Mouse (Mus musculus) midbrain, embryonic 14.5 days (tissue): Measurements from ENCODE around the gene Tsfm. TPM values are rescaled to one million over a fixed set of nuclear protein-coding genes. Genes with fewer than 3 reads are reported as not detected.
A peak's percentile ranks its signal among the peaks of the same experiment; 100 is the strongest.

ENCODE experiments used
- ATAC-seq: fragments of 200-750 bp; cut with Nextera tagmentation; 2 replicates; pipeline ENCODE4 v1.8.0; 2017; ENCODE audit warnings: moderate number of reproducible peaks, moderate library complexity; ENCODE audit not compliant: low FRiP score, low TSS enrichment
- DNase-seq: peaks from one replicate; pipeline ENCODE4 v3.0.0-alpha.2; 2015
- H3K27ac ChIP-seq: fragments of 300-500 bp; sonication (generic); replicated peaks from 2 replicates; pipeline ENCODE4 v1.5.1; 2014; ENCODE audit warnings: mild to moderate bottlenecking, low read depth, low read length, moderate library complexity
- H3K27me3 ChIP-seq: fragments of 300-500 bp; sonication (generic); 2 replicates; pipeline ENCODE4 v1.6.1; 2014; ENCODE audit warnings: low read length, control low read depth, mixed read lengths; ENCODE audit not compliant: control insufficient read depth, insufficient read depth
- H3K36me3 ChIP-seq: fragments of 300-500 bp; sonication (generic); 2 replicates; pipeline ENCODE4 v1.6.1; 2014; ENCODE audit warnings: low read length, control low read depth; ENCODE audit not compliant: control insufficient read depth, insufficient read depth
- H3K4me1 ChIP-seq: fragments of 300-500 bp; sonication (generic); 2 replicates; pipeline ENCODE4 v1.6.1; 2014; ENCODE audit warnings: mild to moderate bottlenecking, antibody characterized with exemption, low read length, control low read depth; ENCODE audit not compliant: control insufficient read depth, insufficient read depth
- H3K4me2 ChIP-seq: fragments of 300-500 bp; sonication (generic); 2 replicates; pipeline ENCODE4 v1.6.1; 2014; ENCODE audit warnings: mild to moderate bottlenecking, low read length, moderate library complexity
- H3K4me3 ChIP-seq: fragments of 300-500 bp; sonication (generic); replicated peaks from 2 replicates; pipeline ENCODE4 v1.5.1; 2014; ENCODE audit warnings: low read depth, low read length
- H3K9ac ChIP-seq: fragments of 300-500 bp; sonication (generic); replicated peaks from 2 replicates; pipeline ENCODE4 v1.6.1; 2014; ENCODE audit warnings: mild to moderate bottlenecking, low read length, moderate library complexity
- H3K9me3 ChIP-seq: fragments of 300-500 bp; sonication (generic); 2 replicates; pipeline ENCODE4 v1.6.1; 2016; ENCODE audit warnings: low read length, control low read depth, mixed read lengths; ENCODE audit not compliant: control insufficient read depth
- WGBS: fragments of 180-500 bp; shearing (Covaris S2); extraction: QIAGEN DNeasy Blood & Tissue Kit; methylation state at CpG from one replicate; pipeline ENCODE4 v1.1.7; 2014; 5-methylcytosine and 5-hydroxymethylcytosine counted together
- polyA plus RNA-seq: library from polyadenylated mRNA; unstranded; fragments of >200 nt; fragmentation: Nextera tagmentation; extraction: Ambion mirVana; gene quantifications from 2 replicates; pipeline ENCODE4 v1.2.1, GENCODE M21; 2014

Tsfm gene
- polyA plus RNA-seq, 1 experiment from 2014 or later, result 56.0 TPM

DNA sequence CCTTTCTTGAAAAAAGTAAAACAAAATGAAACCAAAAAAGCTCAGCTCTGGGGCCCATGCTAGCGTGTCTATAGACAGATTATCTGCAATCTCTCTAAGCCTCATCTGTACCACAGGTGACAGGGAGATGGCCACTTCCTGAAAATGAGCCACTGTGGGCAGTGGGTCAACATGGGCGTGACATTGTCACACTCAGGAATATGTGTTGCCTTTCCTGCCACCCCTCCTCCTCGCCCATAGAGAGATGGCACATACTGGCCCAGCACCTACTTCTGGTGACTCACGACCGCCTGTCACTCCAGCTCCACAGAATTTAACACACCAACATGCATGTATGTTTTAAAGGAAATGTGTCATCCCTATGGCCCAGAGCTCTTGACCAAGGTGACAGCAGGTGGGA lies 27.9 kb downstream of the Tsfm start:
- Histone ChIP-seq H3K9ac (no peak overlapping the region), H3K4me3 (no peak overlapping the region)

GRCm38 (mm10) chr10:127002056-127002455 lies 28.6 kb downstream of the Tsfm start:
- Histone ChIP-seq H3K27ac (no peak overlapping the region), H3K4me2 (no peak overlapping the region), H3K9ac (no peak overlapping the region), H3K36me3 (peaks cover 24% of the 10 kb centered on the region), H3K4me3 (no peak overlapping the region), H3K4me1 (no peaks in the 10 kb centered on the region), H3K27me3 (no peaks in the 10 kb centered on the region), H3K9me3 (no peaks in the 10 kb centered on the region)
- ATAC-seq (no peak), DNase-seq (no peak)
- 69% methylated on average over 1 of the region's 1 CpGs for WGBS

More for the DNA sequence above, 27.9 kb downstream of the Tsfm start:
- Histone ChIP-seq H3K4me1 (no peaks in the 10 kb centered on the region), H3K27me3 (no peaks in the 10 kb centered on the region), H3K9me3 (no peaks in the 10 kb centered on the region), H3K4me2 (no peak overlapping the region), H3K27ac (no peak overlapping the region), H3K36me3 (peaks cover 17% of the 10 kb centered on the region)
- ATAC-seq (no peak), DNase-seq (no peak)
- WGBS, result 95% methylated on average over 5 of the region's 5 CpGs

- Histone ChIP-seq H3K9ac (no peak overlapping the region), H3K36me3 (peaks cover 24% of the 10 kb centered on the region), H3K4me3 (no peak overlapping the region), H3K27me3 (no peaks in the 10 kb centered on the region), H3K9me3 (no peaks in the 10 kb centered on the region), H3K4me1 (no peaks in the 10 kb centered on the region), H3K27ac (no peak overlapping the region), H3K4me2 (no peak overlapping the region)
- DNase-seq (no peak), ATAC-seq (no peak)
- 88% methylated on average over 9 of the region's 9 CpGs for WGBS
These were observed 29.3 kb downstream of the Tsfm start for GRCm38 (mm10) chr10:127001297-127001696.

DNA sequence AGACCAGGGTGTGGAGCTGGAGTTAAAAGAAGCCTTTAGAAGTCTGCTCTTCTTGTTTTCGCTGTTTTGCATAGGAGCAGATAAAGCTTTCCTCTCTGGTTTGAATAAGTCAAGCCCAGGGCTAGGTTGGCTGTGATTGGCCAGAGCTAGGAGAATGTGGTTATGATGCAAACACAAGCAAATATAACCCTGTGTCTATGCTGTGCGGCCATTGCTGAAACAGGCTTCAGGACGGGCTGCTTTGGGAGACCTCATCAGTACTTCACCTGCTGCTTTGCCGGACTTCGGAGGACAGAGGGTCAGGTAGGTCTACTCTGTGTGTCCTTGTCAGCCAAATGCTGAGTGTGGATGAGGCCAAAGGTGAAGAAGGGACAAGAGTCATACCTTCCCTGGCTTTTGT lies 30.1 kb downstream of the Tsfm start, which contains the start of gene Avil:
Gene Avil, plus strand, starts transcription at position 181 of the 400 bp plus-strand sequence.
- H3K27me3 ChIP-seq, result no peaks in the 10 kb centered on the region
- H3K9me3 ChIP-seq, result no peaks in the 10 kb centered on the region
- peaks cover 27% of the 10 kb centered on the region for H3K36me3 ChIP-seq
- no peak for ATAC-seq
- no peaks in the 10 kb centered on the region for H3K4me1 ChIP-seq
- DNase-seq, result no peak
- no peak within 1 kb of the TSS for H3K4me2 ChIP-seq
- 87% methylated on average over 5 of the region's 5 CpGs for WGBS
- H3K4me3 ChIP-seq, result no peak within 1 kb of the TSS
- H3K27ac ChIP-seq, result no peak within 1 kb of the TSS
- no peak within 1 kb of the TSS for H3K9ac ChIP-seq

- H3K4me3 ChIP-seq, result no peak overlapping the region
- 82% methylated on average over 13 of the region's 13 CpGs for WGBS
- peaks cover 57% of the 10 kb centered on the region for H3K36me3 ChIP-seq
- DNase-seq, result no peak
- H3K9ac ChIP-seq, result no peak overlapping the region
- no peak overlapping the region for H3K4me2 ChIP-seq
- H3K9me3 ChIP-seq, result no peaks in the 10 kb centered on the region
- no peak for ATAC-seq
- H3K4me1 ChIP-seq, result no peaks in the 10 kb centered on the region
- no peaks in the 10 kb centered on the region for H3K27me3 ChIP-seq
- no peak overlapping the region for H3K27ac ChIP-seq
These were observed 33.1 kb downstream of the Tsfm start for GRCm38 (mm10) chr10:126997340-126998113.

GRCm38 (mm10) chr10:126993621-126994020 lies 37.0 kb downstream of the Tsfm start:
- no peak overlapping the region for H3K9ac ChIP-seq
- WGBS, result 97% methylated on average over 3 of the region's 3 CpGs
- H3K4me1 ChIP-seq, result no peaks in the 10 kb centered on the region
- no peak for DNase-seq
- no peak overlapping the region for H3K27ac ChIP-seq
- H3K36me3 ChIP-seq, result peaks cover 57% of the 10 kb centered on the region
- no peaks in the 10 kb centered on the region for H3K27me3 ChIP-seq
- no peak for ATAC-seq
- H3K9me3 ChIP-seq, result no peaks in the 10 kb centered on the region
- H3K4me2 ChIP-seq, result no peak overlapping the region
- H3K4me3 ChIP-seq, result no peak overlapping the region

GRCm38 (mm10) chr10:126991676-126992075 lies 39.0 kb downstream of the Tsfm start:
- 85% methylated on average over 3 of the region's 3 CpGs for WGBS
- peaks cover under 1% of the 10 kb centered on the region; the same call in 1 of the 2 replicates for H3K4me1 ChIP-seq
- no peaks in the 10 kb centered on the region for H3K27me3 ChIP-seq
- H3K9ac ChIP-seq, result no peak overlapping the region
- H3K36me3 ChIP-seq, result peaks cover 41% of the 10 kb centered on the region
- H3K4me3 ChIP-seq, result no peak overlapping the region
- H3K4me2 ChIP-seq, result no peak overlapping the region
- DNase-seq (no peak), ATAC-seq (no peak)
- H3K27ac ChIP-seq, result no peak overlapping the region
- H3K9me3 ChIP-seq, result no peaks in the 10 kb centered on the region

- Histone ChIP-seq H3K27ac (no peak overlapping the region), H3K9ac (no peak overlapping the region), H3K9me3 (no peaks in the 10 kb centered on the region), H3K27me3 (no peaks in the 10 kb centered on the region), H3K4me3 (no peak overlapping the region), H3K4me2 (no peak overlapping the region), H3K4me1 (peaks cover 5% of the 10 kb centered on the region; the same call in 1 of the 2 replicates), H3K36me3 (peaks cover 38% of the 10 kb centered on the region)
- ATAC-seq, result peak; percentile 67; the same call in 1 of the 2 replicates
- DNase-seq, result peak; percentile 89
- WGBS, result 66% methylated on average over 7 of the region's 7 CpGs
These were observed 40.2 kb downstream of the Tsfm start for GRCm38 (mm10) chr10:126990313-126991056.
